Comparison of ENCODE assay signal across 8 mouse cellular contexts in the genomic region with DNA sequence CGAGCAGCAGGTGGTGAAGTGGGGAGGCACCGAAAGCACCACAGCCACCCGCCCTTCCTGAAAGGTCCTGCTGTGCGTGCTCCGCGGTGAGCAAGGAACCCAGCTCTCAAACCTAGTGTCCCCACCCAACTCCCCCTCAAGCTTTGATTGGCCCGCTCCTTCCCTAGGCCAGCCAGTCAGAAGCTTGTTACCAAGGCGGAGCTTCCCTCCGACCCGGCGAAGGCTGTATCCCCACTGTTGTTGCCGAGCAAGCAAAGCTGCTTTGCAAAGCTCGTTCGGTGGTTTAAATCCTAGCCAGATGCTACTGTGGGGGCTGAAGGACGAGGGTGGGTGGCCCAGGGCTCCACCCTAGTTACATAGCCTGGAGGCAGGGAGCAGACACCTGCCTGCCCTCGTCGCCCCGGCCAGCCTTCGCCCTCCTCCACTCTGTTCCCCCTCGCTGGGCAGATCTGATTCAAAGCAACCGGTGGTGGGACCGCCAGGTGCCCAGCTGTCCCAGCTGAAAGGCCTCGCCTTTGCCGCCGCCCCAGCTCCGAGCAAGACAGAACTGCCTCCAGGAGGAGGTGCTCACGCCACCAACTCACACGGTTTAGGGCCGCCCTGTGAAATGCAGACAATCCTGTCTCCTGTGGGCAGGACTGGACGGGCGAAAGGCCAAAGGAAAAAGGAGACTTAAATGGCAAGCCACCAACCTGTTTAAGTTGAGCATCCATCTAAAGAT. TPM values are rescaled to one million over a fixed set of nuclear protein-coding genes. Genes with fewer than 3 reads are reported as not detected.
DNase-seq lines count a peak whose midpoint lies in the region; ATAC-seq and TF ChIP-seq lines count a peak whose summit lies in the region.

No protein-coding gene starts in this region.

- ATAC-seq in G1E (ENCODE audit: extremely low read depth, insufficient number of reproducible peaks, low FRiP score, poor library complexity, severe bottlenecking) = peak; percentile 87
- ATAC-seq in forebrain, postnatal 0 days = peak; percentile 94
- peak; percentile 91 for ATAC-seq in lung, embryonic 15.5 days (ENCODE audit: borderline replicate concordance, extremely low read depth, low FRiP score, low TSS enrichment)

- H3K36me3 ChIP-seq in G1E (replicated peaks) = no peaks in the 10 kb centered on the region
- H3K36me3 ChIP-seq in forebrain, postnatal 0 days (ENCODE audit: insufficient read depth) = no peaks in the 10 kb centered on the region
- H3K36me3 ChIP-seq in lung, embryonic 15.5 days = no peaks in the 10 kb centered on the region

- peak; percentile 74 for DNase-seq in G1E (ENCODE audit: low spot score)
- peak; percentile 85 to 95 for DNase-seq in cerebellum, adult 18-20 months
- peak; percentile 92 for DNase-seq in forebrain, postnatal 0 days
- DNase-seq in heart, postnatal 4 days = peak; percentile 90
- DNase-seq in layer of hippocampus, adult 8-10 months (ENCODE audit: low spot score in 2 of 2) = peak; percentile 90
- peak; percentile 97 to 99 for DNase-seq in thymus, adult 18-20 months

- H3K4me3 ChIP-seq in G1E (ENCODE audit: low read depth, low read length) = peak overlapping the region; percentile 54
- H3K4me3 ChIP-seq in forebrain, postnatal 0 days (ENCODE audit: low read depth, low read length) = peak overlapping the region; percentile 37
- peak overlapping the region; percentile 33 for H3K4me3 ChIP-seq in lung, embryonic 15.5 days
- H3K4me3 ChIP-seq in olfactory bulb, adult 2 months (ENCODE audit: insufficient read depth, low read depth, low read length) = peak overlapping the region; percentile 46

- H3K4me2 ChIP-seq in forebrain, postnatal 0 days (ENCODE audit: low read depth) = peak overlapping the region; percentile 95
- peak overlapping the region; percentile 70 for H3K4me2 ChIP-seq in lung, embryonic 15.5 days

- 2% methylated on average over 31 of the region's 31 CpGs for WGBS in forebrain, postnatal 0 days
- WGBS in lung, embryonic 15.5 days = 2% methylated on average over 31 of the region's 31 CpGs
- WGBS in olfactory bulb, adult 2 months = 4% methylated on average over 31 of the region's 31 CpGs

- peaks cover 39% of the 10 kb centered on the region for H3K4me1 ChIP-seq in G1E (ENCODE audit: insufficient read depth, low read depth, low read length)
- H3K4me1 ChIP-seq in forebrain, postnatal 0 days (ENCODE audit: insufficient read depth) = peaks cover 20% of the 10 kb centered on the region
- H3K4me1 ChIP-seq in lung, embryonic 15.5 days = peaks cover 77% of the 10 kb centered on the region
- peaks cover 34% of the 10 kb centered on the region for H3K4me1 ChIP-seq in olfactory bulb, adult 2 months (ENCODE audit: control insufficient read depth, insufficient read depth, low read length)

- TF ChIP-seq POLR2A in olfactory bulb, adult 2 months (IDR thresholded peaks at IDR 0.05; ENCODE audit: insufficient read depth, low read depth, low read length) = peak; percentile 39

- no peak for TF ChIP-seq CTCF in G1E (IDR thresholded peaks at IDR 0.05; ENCODE audit: low read depth, low read length)
- peak; percentile 36; the same call in 1 of the 2 replicates for TF ChIP-seq CTCF in forebrain, postnatal 0 days (IDR thresholded peaks at IDR 0.05; ENCODE audit: low read depth)
- 0 out of 2 replicates have a peak, but pooled peaks have one; percentile 23 for TF ChIP-seq CTCF in olfactory bulb, adult 2 months (IDR thresholded peaks at IDR 0.05; ENCODE audit: insufficient read depth, low read depth, low read length)

- peak overlapping the region; percentile 62 for H3K9ac ChIP-seq in forebrain, postnatal 0 days
- H3K9ac ChIP-seq in lung, embryonic 15.5 days = peak overlapping the region; percentile 49

- H3K27me3 ChIP-seq in G1E (ENCODE audit: insufficient read depth, low read length) = peaks cover 83% of the 10 kb centered on the region
- H3K27me3 ChIP-seq in forebrain, postnatal 0 days (ENCODE audit: insufficient read depth, low read length) = no peaks in the 10 kb centered on the region
- H3K27me3 ChIP-seq in lung, embryonic 15.5 days = no peaks in the 10 kb centered on the region

- H3K27ac ChIP-seq in forebrain, postnatal 0 days (ENCODE audit: low read depth, low read length) = peak overlapping the region; percentile 92
- peak overlapping the region; percentile 99 for H3K27ac ChIP-seq in lung, embryonic 15.5 days
- peak overlapping the region; percentile 99 for H3K27ac ChIP-seq in olfactory bulb, adult 2 months (ENCODE audit: insufficient read depth, low read depth, low read length)

- H3K9me3 ChIP-seq in G1E (replicated peaks) = no peaks in the 10 kb centered on the region
- no peaks in the 10 kb centered on the region for H3K9me3 ChIP-seq in forebrain, postnatal 0 days (ENCODE audit: low read length)
- H3K9me3 ChIP-seq in lung, embryonic 15.5 days = no peaks in the 10 kb centered on the region

RNA-seq across cellular contexts. Expression of a gene that starts 17.9 kb away (rescaled TPM):
- total RNA-seq in G1E (2014; fragmentation: Nextera tagmentation) (14.3 and 25.7 TPM in 2 replicates), G1E (2017) (12.3 and 13.5 TPM in 2 replicates)
- 2.3 and 4.6 TPM in 2 replicates for polyA plus RNA-seq in G1E (2012)
- total RNA-seq in forebrain, postnatal 0 days (2014; rRNA removed) = 9.2 and 11.9 TPM in 2 replicates
- polyA plus RNA-seq in forebrain, postnatal 0 days (2015; fragmentation: Nextera tagmentation; extraction: Ambion mirVana) = 10.1 and 12.0 TPM in 2 replicates
- total RNA-seq in heart, postnatal 4 days (2021) = 10 to 100 TPM; 27.5 to 36.2 TPM
- 10 to 100 TPM; 14.4 to 18.4 (median 17.3) TPM for total RNA-seq in layer of hippocampus, adult 8-10 months (2022)
- polyA plus RNA-seq in lung, embryonic 15.5 days (2015; fragmentation: Nextera tagmentation; extraction: Ambion mirVana) = 111 and 115 TPM in 2 replicates
- 111 and 168 TPM in 2 replicates for polyA plus RNA-seq in olfactory bulb, adult 2 months (2012; ENCODE audit: insufficient read depth, insufficient read length, low replicate concordance, missing spikeins)

RNA-seq across cellular contexts. Expression of a gene that starts 24.0 kb away (rescaled TPM):
- total RNA-seq in G1E (2014; fragmentation: Nextera tagmentation) (not detected in 2 replicates), G1E (2017) (0.16 TPM in 1 of 2 replicates, not detected in the other)
- not detected in 2 replicates for polyA plus RNA-seq in G1E (2012)
- total RNA-seq in forebrain, postnatal 0 days (2014; rRNA removed) = 7.0 and 14.2 TPM in 2 replicates
- polyA plus RNA-seq in forebrain, postnatal 0 days (2015; fragmentation: Nextera tagmentation; extraction: Ambion mirVana) = 14.7 and 19.6 TPM in 2 replicates
- total RNA-seq in heart, postnatal 4 days (2021) = 10 to 100 TPM; 18.7 to 21.9 TPM
- 10 to 100 TPM in 3 of 4 experiments, 1 to 10 TPM in 1; 8.4 to 11.4 (median 10.1) TPM for total RNA-seq in layer of hippocampus, adult 8-10 months (2022)
- 193 and 195 TPM in 2 replicates for polyA plus RNA-seq in lung, embryonic 15.5 days (2015; fragmentation: Nextera tagmentation; extraction: Ambion mirVana)
- not detected in 2 replicates for polyA plus RNA-seq in olfactory bulb, adult 2 months (2012; ENCODE audit: insufficient read depth, insufficient read length, low replicate concordance, missing spikeins)

RNA-seq across cellular contexts. Expression of a gene that starts 50.0 kb away (rescaled TPM):
- total RNA-seq in G1E (2014; fragmentation: Nextera tagmentation) (not detected in 2 replicates), G1E (2017) (not detected in 2 replicates)
- polyA plus RNA-seq in G1E (2012) = not detected in 2 replicates
- 0.19 and 0.46 TPM in 2 replicates for total RNA-seq in forebrain, postnatal 0 days (2014; rRNA removed)
- 0.30 and 0.41 TPM in 2 replicates for polyA plus RNA-seq in forebrain, postnatal 0 days (2015; fragmentation: Nextera tagmentation; extraction: Ambion mirVana)
- not detected for total RNA-seq in heart, postnatal 4 days (2021)
- total RNA-seq in layer of hippocampus, adult 8-10 months (2022) = under 1 TPM in 1 of 4 experiments, not detected in 3; 0.32 TPM
- 0.19 and 0.35 TPM in 2 replicates for polyA plus RNA-seq in lung, embryonic 15.5 days (2015; fragmentation: Nextera tagmentation; extraction: Ambion mirVana)
- polyA plus RNA-seq in olfactory bulb, adult 2 months (2012; ENCODE audit: insufficient read depth, insufficient read length, low replicate concordance, missing spikeins) = not detected in 2 replicates

Comparison
In these comparisons a context has a peak if more than half of its experiments do, and no peak if none do; other contexts are left out.
1. Peak in every context shown above with its lines: DNase-seq, ATAC-seq, H3K4me3 ChIP-seq and H3K27ac ChIP-seq.